Mouse (Mus musculus) T-cell, adult 2 months (primary cell): Measurements from ENCODE around the gene Gm765.

Source experiments
- DNase-seq: peaks from one replicate; pipeline ENCODE4 v3.0.0; 2022; ENCODE audit warnings: low spot score

The Gm765 gene

GRCm38 (mm10) chr6:98212225-98212624 is 130.3 kb downstream of the Gm765 start:
- DNase-seq = no peak

- no peak for DNase-seq
Observed at GRCm38 (mm10) chr6:98210237-98210636, 132.3 kb downstream of the Gm765 start.

GRCm38 (mm10) chr6:98208051-98208450 is 134.5 kb downstream of the Gm765 start:
- no peak for DNase-seq

DNA sequence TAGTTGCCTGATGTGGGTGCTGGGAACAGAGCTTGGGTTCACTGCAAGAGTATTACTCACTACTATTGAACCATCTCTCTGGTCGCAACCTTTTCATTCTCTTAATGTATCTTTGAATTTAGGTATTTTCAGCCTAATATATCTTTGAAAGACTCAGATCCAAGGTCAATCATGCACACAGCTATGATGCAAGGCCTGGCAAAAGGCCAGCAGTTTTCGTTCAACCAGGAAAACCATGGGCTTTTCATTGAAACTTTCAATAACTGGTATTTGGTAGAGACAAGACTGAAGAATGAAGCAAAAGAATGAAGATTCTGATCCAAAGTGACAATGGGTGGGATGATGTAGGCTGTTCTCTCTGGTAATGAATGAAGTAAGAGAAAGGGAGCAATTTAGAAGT is 143.8 kb downstream of the Gm765 start:
- DNase-seq = no peak

DNA sequence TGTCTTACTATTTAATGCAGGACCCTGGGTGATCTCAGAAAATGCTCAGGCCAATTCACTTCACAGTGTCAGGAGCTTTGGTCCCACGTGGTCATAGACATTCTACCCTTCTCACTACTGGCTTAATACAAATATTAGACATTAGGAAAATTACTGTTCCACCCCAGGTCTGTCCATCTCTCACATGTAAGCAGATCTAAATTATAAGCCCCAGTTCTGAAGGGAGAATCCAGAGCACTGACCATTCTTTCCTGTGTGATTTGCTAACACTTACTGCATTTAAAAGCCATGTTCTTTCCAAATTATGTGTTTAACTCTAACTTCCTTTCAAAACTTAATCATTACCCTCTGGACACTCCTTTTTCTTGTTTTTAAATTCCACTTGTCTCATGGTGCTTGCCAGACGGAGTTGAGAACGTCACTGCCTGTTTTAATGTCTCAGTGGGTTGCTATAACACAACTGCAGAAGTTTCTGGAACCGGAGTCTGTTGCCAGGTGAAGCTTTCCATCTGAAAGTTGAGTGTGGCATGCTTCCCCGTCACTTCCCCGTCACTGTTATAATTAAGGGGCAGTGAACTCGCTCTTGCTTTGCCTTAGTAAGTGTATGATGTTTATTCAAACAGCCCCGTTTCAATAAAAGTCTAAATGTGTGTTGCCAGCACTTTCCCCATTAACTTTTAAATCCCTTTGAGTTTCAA is 151.7 kb downstream of the Gm765 start:
- no peak for DNase-seq
